Mouse (Mus musculus) right cerebral cortex, postnatal 25 days (tissue): Measurements from ENCODE around the gene Srsf1.
A peak's percentile ranks its signal among the peaks of the same experiment; 100 is the strongest.

Experiments used
- DNase-seq: peaks from one replicate; pipeline ENCODE4 v3.0.0; 2022

The Srsf1 gene

GRCm38 (mm10) chr11:88046944-88047794, at the start of gene Srsf1:
TSS of gene Srsf1 (plus strand) at chr11:88047373.
- DNase-seq = peak; percentile 97

GRCm38 (mm10) chr11:87999751-88000150, 47.4 kb upstream of the Srsf1 start:
- DNase-seq = no peak

GRCm38 (mm10) chr11:88002738-88003137, 44.4 kb upstream of the Srsf1 start:
- no peak for DNase-seq

GRCm38 (mm10) chr11:88004123-88004522, 43.0 kb upstream of the Srsf1 start:
- no peak for DNase-seq

- DNase-seq = no peak
These were observed 38.5 kb upstream of the Srsf1 start for GRCm38 (mm10) chr11:88008641-88009040.

- peak; percentile 48 for DNase-seq
These were observed 37.5 kb upstream of the Srsf1 start for GRCm38 (mm10) chr11:88009542-88010190.

- DNase-seq = no peak
These were observed 35.8 kb upstream of the Srsf1 start for GRCm38 (mm10) chr11:88011208-88011913.

- no peak for DNase-seq
These were observed 35.2 kb upstream of the Srsf1 start for GRCm38 (mm10) chr11:88011914-88012419.

- no peak for DNase-seq
These were observed 34.4 kb upstream of the Srsf1 start for GRCm38 (mm10) chr11:88012621-88013244.

GRCm38 (mm10) chr11:88013632-88014031, 33.5 kb upstream of the Srsf1 start:
- no peak for DNase-seq

GRCm38 (mm10) chr11:88015161-88015560, 32.0 kb upstream of the Srsf1 start:
- peak; percentile 35 for DNase-seq

GRCm38 (mm10) chr11:88015795-88016194, 31.4 kb upstream of the Srsf1 start:
- no peak for DNase-seq

GRCm38 (mm10) chr11:88023933-88024332, 23.2 kb upstream of the Srsf1 start:
- DNase-seq = no peak

GRCm38 (mm10) chr11:88027391-88028035, 19.7 kb upstream of the Srsf1 start:
- no peak for DNase-seq

- peak; percentile 59 for DNase-seq
These were observed 18.9 kb upstream of the Srsf1 start for GRCm38 (mm10) chr11:88028193-88028684.

- no peak for DNase-seq
These were observed 17.0 kb upstream of the Srsf1 start for GRCm38 (mm10) chr11:88030219-88030618.

GRCm38 (mm10) chr11:88030836-88031235, 16.3 kb upstream of the Srsf1 start:
- no peak for DNase-seq

- no peak for DNase-seq
These were observed 15.4 kb upstream of the Srsf1 start for GRCm38 (mm10) chr11:88031753-88032152.

GRCm38 (mm10) chr11:88035970-88036369, 11.2 kb upstream of the Srsf1 start:
- no peak for DNase-seq

- DNase-seq = no peak
These were observed 10.4 kb upstream of the Srsf1 start for GRCm38 (mm10) chr11:88036761-88037251.

GRCm38 (mm10) chr11:88037386-88037785, 9.8 kb upstream of the Srsf1 start:
- no peak for DNase-seq

- DNase-seq = no peak
These were observed 8.1 kb upstream of the Srsf1 start for GRCm38 (mm10) chr11:88039066-88039465.
